11 mouse cellular contexts compared by ENCODE assay signal in genomic region chr7:34342040-34342793, GRCm38 (mm10). TPM values are rescaled to one million over a fixed set of nuclear protein-coding genes. Genes with fewer than 3 reads are reported as not detected.
DNase-seq lines count a peak whose midpoint lies in the region; ATAC-seq and TF ChIP-seq lines count a peak whose summit lies in the region.
"Had no signal": no experiment of that assay in that cellular context is flagged by ENCODE, and none has a peak within 500 bp of the region (broad histone marks: within the 10 kb centered on the region; RNA-seq: fewer than 3 reads in every experiment).

No protein-coding gene starts in this region.

- H3K4me1 ChIP-seq in lung, postnatal 0 days (ENCODE audit: insufficient read depth, low read depth, low read length), result no peaks in the 10 kb centered on the region; the same call in 1 of the 2 replicates
- H3K4me1 ChIP-seq: liver, embryonic 15.5 days; midbrain, embryonic 12.5 days; neural tube, embryonic 15.5 days had no signal

- no peak for TF ChIP-seq EP300 in lung, postnatal 0 days (IDR thresholded peaks at IDR 0.05)

- TF ChIP-seq CTCF in lung, postnatal 0 days (IDR thresholded peaks at IDR 0.05), result no peak

- no peaks in the 10 kb centered on the region for H3K9me3 ChIP-seq in lung, postnatal 0 days (ENCODE audit: low read length)
- H3K9me3 ChIP-seq: liver, embryonic 15.5 days; midbrain, embryonic 12.5 days; neural tube, embryonic 15.5 days had no signal

- ATAC-seq in frontal cortex, adult (ENCODE audit: low TSS enrichment), result peak; percentile 84
- ATAC-seq in lung, postnatal 0 days, result 0 out of 2 replicates have a peak, but pooled peaks have one; percentile 26

- H3K27me3 ChIP-seq in lung, postnatal 0 days (replicated peaks; ENCODE audit: insufficient read depth, low read length), result no peaks in the 10 kb centered on the region
- H3K27me3 ChIP-seq: liver, embryonic 15.5 days; midbrain, embryonic 12.5 days; neural tube, embryonic 15.5 days had no signal

- H3K27ac ChIP-seq in lung, postnatal 0 days (ENCODE audit: low read length), result no peak overlapping the region
- peak overlapping the region; percentile 72 for H3K27ac ChIP-seq in macrophage
- H3K27ac ChIP-seq: liver, embryonic 15.5 days; midbrain, embryonic 12.5 days; neural tube, embryonic 15.5 days had no signal

- DNase-seq in frontal cortex, postnatal 10 days (ENCODE audit: low spot score in 2 of 2), result no peak
- DNase-seq in lung, postnatal 0 days (ENCODE audit: low spot score), result no peak
- no peak for DNase-seq in lung, adult 18-20 months
- peak; percentile 64 to 70 for DNase-seq in adrenal gland, postnatal 36 days
- DNase-seq in gastrocnemius, postnatal 10 days, result no peak
- no peak for DNase-seq in cerebellum, postnatal 14 days

- no peak overlapping the region for H3K4me2 ChIP-seq in lung, postnatal 0 days (replicated peaks; ENCODE audit: low read depth, low read length)
- H3K4me2 ChIP-seq: liver, embryonic 15.5 days; midbrain, embryonic 12.5 days; neural tube, embryonic 15.5 days had no signal

- peaks cover 30% of the 10 kb centered on the region for H3K36me3 ChIP-seq in lung, postnatal 0 days (ENCODE audit: insufficient read depth, low read length)
- peaks cover 31% of the 10 kb centered on the region for H3K36me3 ChIP-seq in macrophage (ENCODE audit: inconsistent target)

- WGBS in lung, postnatal 0 days, result 87% methylated on average over 10 of the region's 10 CpGs
- WGBS in macrophage (ENCODE audit: missing documents), result 51% methylated on average over 10 of the region's 10 CpGs

- H3K79me2 ChIP-seq in macrophage (ENCODE audit: inconsistent target), result peaks cover 13% of the 10 kb centered on the region; the same call in 1 of the 2 replicates

- H3K4me3 ChIP-seq in lung, postnatal 0 days (ENCODE audit: low read depth, low read length), result no peak overlapping the region
- H3K4me3 ChIP-seq in macrophage (ENCODE audit: inconsistent target), result no peak overlapping the region
- H3K4me3 ChIP-seq: liver, embryonic 15.5 days; midbrain, embryonic 12.5 days; neural tube, embryonic 15.5 days had no signal

- H3K9ac ChIP-seq in lung, postnatal 0 days (replicated peaks; ENCODE audit: low read depth), result no peak overlapping the region
- H3K9ac ChIP-seq: liver, embryonic 15.5 days; midbrain, embryonic 12.5 days; neural tube, embryonic 15.5 days had no signal

RNA-seq across cellular contexts. Expression of gene 4931406P16Rik, which starts 28.9 kb away (rescaled TPM):
- 54.6 and 57.3 TPM in 2 replicates for polyA plus RNA-seq in lung, postnatal 0 days (2015; fragmentation: Nextera tagmentation; extraction: Ambion mirVana)
- 10 to 100 TPM; 57.4 to 79.6 TPM for total RNA-seq in adrenal gland, postnatal 36 days (2021)
- 100 to 1,000 TPM in 1 of 26 experiments, 10 to 100 TPM in 25; 20.2 to 115 (median 50.9) TPM for total RNA-seq in macrophage (2018; cell fraction: chromatin; rRNA removed)
- 10 to 100 TPM in 25 of 26 experiments, 1 to 10 TPM in 1; 9.9 to 21.8 (median 15.7) TPM for total RNA-seq in macrophage (2018; cell fraction: cytosol; rRNA removed)
- total RNA-seq in macrophage (2018; cell fraction: nucleus; rRNA removed), result 10 to 100 TPM; 21.6 to 85.9 (median 33.3) TPM
- polyA plus RNA-seq in macrophage (2018), result 14.1 to 16.3 TPM (median 15.6 TPM) in 3 replicates
- 10 to 100 TPM; 51.2 to 64.1 TPM for total RNA-seq in gastrocnemius, postnatal 10 days (2021)

RNA-seq across cellular contexts. Expression of gene Lsm14a, which starts 50.9 kb away (rescaled TPM):
- 76.1 and 80.2 TPM in 2 replicates for polyA plus RNA-seq in lung, postnatal 0 days (2015; fragmentation: Nextera tagmentation; extraction: Ambion mirVana)
- total RNA-seq in adrenal gland, postnatal 36 days (2021), result 100 to 1,000 TPM; 105 to 121 TPM
- 100 to 1,000 TPM in 23 of 26 experiments, 10 to 100 TPM in 3; 74.8 to 239 (median 169) TPM for total RNA-seq in macrophage (2018; cell fraction: chromatin; rRNA removed)
- total RNA-seq in macrophage (2018; cell fraction: cytosol; rRNA removed), result 100 to 1,000 TPM in 22 of 26 experiments, 10 to 100 TPM in 4; 92.5 to 128 (median 106) TPM
- total RNA-seq in macrophage (2018; cell fraction: nucleus; rRNA removed), result 100 to 1,000 TPM in 20 of 26 experiments, 10 to 100 TPM in 6; 64.9 to 230 (median 121) TPM
- polyA plus RNA-seq in macrophage (2018), result 86.0 to 122 TPM (median 89.0 TPM) in 3 replicates
- 10 to 100 TPM; 77.2 to 84.3 TPM for total RNA-seq in gastrocnemius, postnatal 10 days (2021)

Comparison
In these comparisons a context has a peak if more than half of its experiments do, and no peak if none do; other contexts are left out.
1. DNase-seq: peak in adrenal gland, postnatal 36 days (2 of 2); none in frontal cortex, postnatal 10 days (0 of 2), lung, postnatal 0 days (single experiment), lung, adult 18-20 months (0 of 2), gastrocnemius, postnatal 10 days (single experiment) and cerebellum, postnatal 14 days (0 of 2).